Mouse (Mus musculus) liver, embryonic 15.5 days (tissue): ENCODE measurements around the gene Tex19.2. TPM values are rescaled to one million over a fixed set of nuclear protein-coding genes. Genes with fewer than 3 reads are reported as not detected.

Experiments used
- polyA plus RNA-seq: library from polyadenylated mRNA; unstranded; fragments of >200 nt; fragmentation: Nextera tagmentation; extraction: Ambion mirVana; gene quantifications from 2 replicates; pipeline ENCODE4 v1.2.1, GENCODE M21; 2015

Gene Tex19.2
- polyA plus RNA-seq, 1 experiment from 2014 or later, result 0.07 TPM

Other genes with a start within 250 kb of the Tex19.2 start
- 1.8 TPM in 2 replicates for gene Ccdc57, start 185.8 kb downstream of the Tex19.2 start, polyA plus RNA-seq
- gene Slc16a3, start 170.2 kb downstream of the Tex19.2 start, polyA plus RNA-seq, result 73.5 and 82.2 TPM in 2 replicates
- 36.1 and 38.5 TPM in 2 replicates for gene Csnk1d, start 127.3 kb downstream of the Tex19.2 start, polyA plus RNA-seq
- 0.70 and 0.97 TPM in 2 replicates for gene Cd7, start 79.3 kb downstream of the Tex19.2 start, polyA plus RNA-seq
- gene Sectm1b, start 55.1 kb downstream of the Tex19.2 start, polyA plus RNA-seq, result 0.08 and 0.23 TPM in 2 replicates
- gene Sectm1a, start 37.5 kb downstream of the Tex19.2 start, polyA plus RNA-seq, result 0.68 and 1.7 TPM in 2 replicates
- gene Tex19.1, start 27.5 kb upstream of the Tex19.2 start, polyA plus RNA-seq, result 0.09 TPM in 1 of 2 replicates, not detected in the other
- 0.05 and 0.13 TPM in 2 replicates for gene Uts2r, start 41.6 kb upstream of the Tex19.2 start, polyA plus RNA-seq
- gene Hexdc, start 85.8 kb upstream of the Tex19.2 start, polyA plus RNA-seq, result 3.0 and 3.7 TPM in 2 replicates
- 14.3 and 16.3 TPM in 2 replicates for gene Ogfod3, start 86.0 kb upstream of the Tex19.2 start, polyA plus RNA-seq
- gene Cybc1, start 110.6 kb upstream of the Tex19.2 start, polyA plus RNA-seq, result 20.5 and 20.7 TPM in 2 replicates
- 117 and 136 TPM in 2 replicates for gene Narf, start 118.6 kb upstream of the Tex19.2 start, polyA plus RNA-seq
- 2.8 and 3.9 TPM in 2 replicates for gene Foxk2, start 141.3 kb upstream of the Tex19.2 start, polyA plus RNA-seq
- 18.5 and 20.1 TPM in 2 replicates for gene Wdr45b, start 235.8 kb upstream of the Tex19.2 start, polyA plus RNA-seq